Mouse (Mus musculus) lung, postnatal 25 days (tissue): ENCODE measurements around the gene Phb2.
A peak's percentile ranks its signal among the peaks of the same experiment; 100 is the strongest.

Source experiments
- DNase-seq: peaks from one replicate; pipeline ENCODE4 v3.0.0; 2022; ENCODE audit warnings: low spot score

Gene Phb2

GRCm38 (mm10) chr6:124690517-124690916 lies 21.6 kb upstream of the Phb2 start:
- DNase-seq, result no peak

GRCm38 (mm10) chr6:124693243-124693981 lies 18.7 kb upstream of the Phb2 start:
- DNase-seq, result no peak

GRCm38 (mm10) chr6:124694166-124694955 lies 17.8 kb upstream of the Phb2 start:
- DNase-seq, result peak; percentile 91

GRCm38 (mm10) chr6:124696441-124697150 lies 15.5 kb upstream of the Phb2 start:
- DNase-seq, result no peak

- DNase-seq, result no peak
These were observed 13.4 kb upstream of the Phb2 start for GRCm38 (mm10) chr6:124698751-124699150.

- DNase-seq, result no peak
These were observed 12.8 kb upstream of the Phb2 start for GRCm38 (mm10) chr6:124699366-124699765.

- DNase-seq, result peak; percentile 67
These were observed 12.1 kb upstream of the Phb2 start for GRCm38 (mm10) chr6:124699962-124700610.

- DNase-seq, result no peak
These were observed 10.8 kb upstream of the Phb2 start for GRCm38 (mm10) chr6:124701338-124701737.

- no peak for DNase-seq
These were observed 9.9 kb upstream of the Phb2 start for GRCm38 (mm10) chr6:124702102-124702783.

- peak; percentile 75 for DNase-seq
These were observed 9.4 kb upstream of the Phb2 start for GRCm38 (mm10) chr6:124702784-124703103.

- DNase-seq, result no peak
These were observed 8.3 kb upstream of the Phb2 start for GRCm38 (mm10) chr6:124703789-124704188.

- DNase-seq, result no peak
These were observed 7.7 kb upstream of the Phb2 start for GRCm38 (mm10) chr6:124704417-124704816.

- no peak for DNase-seq
These were observed 6.0 kb upstream of the Phb2 start for GRCm38 (mm10) chr6:124706061-124706627.

- no peak for DNase-seq
These were observed 3.7 kb upstream of the Phb2 start for GRCm38 (mm10) chr6:124708289-124708889.

- no peak for DNase-seq
These were observed 782 bp downstream of the Phb2 start for GRCm38 (mm10) chr6:124712918-124713317.

- DNase-seq, result peak; percentile 58
These were observed 4.8 kb downstream of the Phb2 start for GRCm38 (mm10) chr6:124716864-124717490.

- DNase-seq, result no peak
These were observed 5.8 kb downstream of the Phb2 start for GRCm38 (mm10) chr6:124717968-124718367.

- DNase-seq, result peak; percentile 85
These were observed 6.6 kb downstream of the Phb2 start for GRCm38 (mm10) chr6:124718703-124719102.

GRCm38 (mm10) chr6:124719354-124719978 lies 7.3 kb downstream of the Phb2 start:
- no peak for DNase-seq

GRCm38 (mm10) chr6:124720904-124721303 lies 8.8 kb downstream of the Phb2 start:
- DNase-seq, result no peak
